Mouse (Mus musculus): ENCODE measurements around the gene Six5.
A peak's percentile ranks its signal among the peaks of the same experiment; 100 is the strongest.

Gene Six5

GRCm38 (mm10) chr7:19075723-19076585 is 18.4 kb upstream of the Six5 start, which contains the start of gene Dmwd:
Gene Dmwd (plus strand): TSS chr7:19076227.
- peak; percentile 99 for DNase-seq (ENCODE audit: low spot score in 2 of 2)

- peak; percentile 43 to 55 for DNase-seq (ENCODE audit: low spot score in 2 of 2)
These were observed 17.8 kb upstream of the Six5 start for GRCm38 (mm10) chr7:19076586-19076991.

GRCm38 (mm10) chr7:19077761-19078160 is 16.6 kb upstream of the Six5 start:
- peak; percentile 43 to 51 for DNase-seq (ENCODE audit: low spot score in 2 of 2)

GRCm38 (mm10) chr7:19078732-19079131 is 15.7 kb upstream of the Six5 start:
- no peak for DNase-seq (ENCODE audit: low spot score in 2 of 2)

GRCm38 (mm10) chr7:19080451-19080950 is 13.9 kb upstream of the Six5 start:
- no peak for DNase-seq (ENCODE audit: low spot score in 2 of 2)

GRCm38 (mm10) chr7:19082171-19082570 is 12.2 kb upstream of the Six5 start:
- DNase-seq (ENCODE audit: low spot score in 2 of 2) = no peak

- DNase-seq (ENCODE audit: low spot score in 2 of 2) = no peak
These were observed 11.3 kb upstream of the Six5 start for GRCm38 (mm10) chr7:19083096-19083495.

- DNase-seq (ENCODE audit: low spot score in 2 of 2) = no peak
These were observed 10.7 kb upstream of the Six5 start, which contains the start of gene Dmpk for GRCm38 (mm10) chr7:19083701-19084100. Gene Dmpk (plus strand): TSS chr7:19083849.

- no peak for DNase-seq (ENCODE audit: low spot score in 2 of 2)
These were observed 10.1 kb upstream of the Six5 start for GRCm38 (mm10) chr7:19084277-19084771.

- DNase-seq (ENCODE audit: low spot score in 2 of 2) = no peak
These were observed 9.4 kb upstream of the Six5 start for GRCm38 (mm10) chr7:19084921-19085473.

- no peak for DNase-seq (ENCODE audit: low spot score in 2 of 2)
These were observed 8.9 kb upstream of the Six5 start for GRCm38 (mm10) chr7:19085495-19085894.

- no peak for DNase-seq (ENCODE audit: low spot score in 2 of 2)
These were observed 8.4 kb upstream of the Six5 start for GRCm38 (mm10) chr7:19086042-19086441.

GRCm38 (mm10) chr7:19086760-19087159 is 7.6 kb upstream of the Six5 start:
- no peak for DNase-seq (ENCODE audit: low spot score in 2 of 2)

- DNase-seq (ENCODE audit: low spot score in 2 of 2) = peak; percentile 56 to 70
These were observed 5.6 kb upstream of the Six5 start for GRCm38 (mm10) chr7:19088813-19089212.

GRCm38 (mm10) chr7:19091913-19092312 is 2.5 kb upstream of the Six5 start:
- no peak for DNase-seq (ENCODE audit: low spot score in 2 of 2)

GRCm38 (mm10) chr7:19092381-19093173 is 1.8 kb upstream of the Six5 start:
- peak; percentile 74 for DNase-seq (ENCODE audit: low spot score in 2 of 2)

GRCm38 (mm10) chr7:19093174-19093521 is 1.2 kb upstream of the Six5 start:
- DNase-seq (ENCODE audit: low spot score in 2 of 2) = peak; percentile 75 to 81

GRCm38 (mm10) chr7:19093537-19094385 is 633 bp upstream of the Six5 start:
- DNase-seq (ENCODE audit: low spot score in 2 of 2) = peak; percentile 94

- peak; percentile 50 to 52 for DNase-seq (ENCODE audit: low spot score in 2 of 2)
These were observed 694 bp downstream of the Six5 start for GRCm38 (mm10) chr7:19094826-19095750.

GRCm38 (mm10) chr7:19095751-19096110 is 1.3 kb downstream of the Six5 start:
- peak; percentile 53 to 64 for DNase-seq (ENCODE audit: low spot score in 2 of 2)

Measured in right cerebral cortex, postnatal 10 days (tissue).